Mouse (Mus musculus) heart, adult 18-20 months (tissue): ENCODE measurements at regions not wholly inside any gene's neighbourhood (a gene's known extent, or its start where the extent isn't known, plus 50 kb on each side); places are given as distances from the start of the nearest gene placed in this dataset.

Experiments
- DNase-seq, 2 experiments: peaks; one replicate each; pipeline ENCODE4 v3.0.0; 2021 to 2022; ENCODE audit warnings: mixed read lengths in 1 of 2

- no peak for DNase-seq
Measured at GRCm38 (mm10) chr15:67388514-67388913, 887.8 kb upstream of the Lrrc6 start.

- DNase-seq = no peak
Measured at GRCm38 (mm10) chr15:67386896-67387295, 886.2 kb upstream of the Lrrc6 start.

GRCm38 (mm10) chr15:67373599-67373998, 872.9 kb upstream of the Lrrc6 start:
- no peak for DNase-seq

- DNase-seq = no peak
Measured at GRCm38 (mm10) chr15:67373030-67373429, 872.3 kb upstream of the Lrrc6 start.

GRCm38 (mm10) chr15:67364099-67364756, 863.5 kb upstream of the Lrrc6 start:
- peak in 1 of 2 experiments; percentile 10 for DNase-seq

GRCm38 (mm10) chr15:67361012-67361571, 860.4 kb upstream of the Lrrc6 start:
- DNase-seq = no peak

- no peak for DNase-seq
Measured at GRCm38 (mm10) chr15:67357867-67358266, 857.2 kb upstream of the Lrrc6 start.

- no peak for DNase-seq
Measured at GRCm38 (mm10) chr15:67355334-67355733, 854.6 kb upstream of the Lrrc6 start.

- DNase-seq = no peak
Measured at GRCm38 (mm10) chr15:67354598-67355159, 854.0 kb upstream of the Lrrc6 start.

- no peak for DNase-seq
Measured at GRCm38 (mm10) chr15:67349501-67349900, 848.8 kb upstream of the Lrrc6 start.

- peak; percentile 15 to 26 for DNase-seq
Measured at GRCm38 (mm10) chr15:67345179-67346148, 844.8 kb upstream of the Lrrc6 start.

GRCm38 (mm10) chr15:67342050-67342449, 841.3 kb upstream of the Lrrc6 start:
- DNase-seq = no peak

GRCm38 (mm10) chr15:67337040-67337395, 836.3 kb upstream of the Lrrc6 start:
- DNase-seq = no peak

- no peak for DNase-seq
Measured at GRCm38 (mm10) chr15:67336294-67337039, 835.8 kb upstream of the Lrrc6 start.

GRCm38 (mm10) chr15:67332521-67332920, 831.8 kb upstream of the Lrrc6 start:
- DNase-seq = no peak

GRCm38 (mm10) chr15:67320292-67320691, 819.6 kb upstream of the Lrrc6 start:
- no peak for DNase-seq

- no peak for DNase-seq
Measured at GRCm38 (mm10) chr15:67315202-67315601, 814.5 kb upstream of the Lrrc6 start.

GRCm38 (mm10) chr15:67313648-67314047, 812.9 kb upstream of the Lrrc6 start:
- no peak for DNase-seq

GRCm38 (mm10) chr15:67305681-67306080, 805.0 kb upstream of the Lrrc6 start:
- no peak for DNase-seq

GRCm38 (mm10) chr15:67303804-67304203, 803.1 kb upstream of the Lrrc6 start:
- peak in 1 of 2 experiments; percentile 14 for DNase-seq

- DNase-seq = peak; percentile 68 to 86
Measured at GRCm38 (mm10) chr15:67301871-67302363, 801.2 kb upstream of the Lrrc6 start.

GRCm38 (mm10) chr15:67301024-67301423, 800.3 kb upstream of the Lrrc6 start:
- no peak for DNase-seq
